ENCODE assay signal across 12 mouse cellular contexts in the genomic region with DNA sequence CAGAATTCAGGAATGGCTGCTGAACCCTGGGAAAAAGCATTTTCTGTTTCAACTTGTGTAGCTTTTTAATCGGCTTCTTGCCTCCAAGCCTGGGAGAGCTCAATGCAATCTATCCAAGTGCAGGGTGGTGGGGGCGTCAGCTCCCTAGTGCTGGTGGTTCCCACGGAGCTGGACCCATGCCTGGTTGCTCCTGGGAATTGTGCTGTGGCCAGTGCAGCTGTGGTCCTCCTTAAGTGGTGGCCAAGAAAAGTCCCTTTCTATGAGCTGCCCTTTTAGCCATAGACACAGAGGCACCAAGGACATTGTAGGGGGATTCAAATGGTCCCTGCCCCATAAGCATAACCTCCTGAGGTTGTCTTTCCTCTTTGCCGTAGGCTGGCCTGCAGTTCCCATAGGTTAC. TPM values are rescaled to one million over a fixed set of nuclear protein-coding genes. Genes with fewer than 3 reads are reported as not detected.
DNase-seq lines count a peak whose midpoint lies in the region; ATAC-seq lines count a peak whose summit lies in the region.
"Had no signal": no experiment of that assay in that cellular context is flagged by ENCODE, and none has a peak within 500 bp of the region (broad histone marks: within the 10 kb centered on the region; RNA-seq: fewer than 3 reads in every experiment).

No protein-coding gene starts in this region.

- peak overlapping the region; percentile 49 for H3K27ac ChIP-seq in hindbrain, embryonic 16.5 days (ENCODE audit: low read depth, low read length)
- no peak overlapping the region for H3K27ac ChIP-seq in hindbrain, embryonic 12.5 days
- 0 out of 2 replicates have a peak overlapping the region, but pooled peaks have one; percentile 9 for H3K27ac ChIP-seq in neural tube, embryonic 13.5 days (replicated peaks)
- H3K27ac ChIP-seq: embryonic facial prominence, embryonic 10.5 days; liver, embryonic 15.5 days; midbrain, embryonic 12.5 days had no signal

- H3K4me3 ChIP-seq in hindbrain, embryonic 16.5 days (ENCODE audit: low read length) = no peak overlapping the region
- H3K4me3 ChIP-seq in hindbrain, embryonic 12.5 days = no peak overlapping the region
- H3K4me3 ChIP-seq in neural tube, embryonic 13.5 days = no peak overlapping the region
- H3K4me3 ChIP-seq: embryonic facial prominence, embryonic 10.5 days; liver, embryonic 15.5 days; midbrain, embryonic 12.5 days had no signal

- H3K9ac ChIP-seq in hindbrain, embryonic 16.5 days (ENCODE audit: low read depth, low read length) = no peak overlapping the region
- H3K9ac ChIP-seq in hindbrain, embryonic 12.5 days = no peak overlapping the region
- no peak overlapping the region for H3K9ac ChIP-seq in neural tube, embryonic 13.5 days
- H3K9ac ChIP-seq: liver, embryonic 15.5 days; midbrain, embryonic 12.5 days had no signal

- peak; percentile 89 for ATAC-seq in hindbrain, embryonic 16.5 days
- no peak for ATAC-seq in hindbrain, embryonic 12.5 days (ENCODE audit: low FRiP score)
- no peak for ATAC-seq in neural tube, embryonic 13.5 days (ENCODE audit: low read depth)
- ATAC-seq: forebrain, embryonic 14.5 days had no signal

- H3K4me1 ChIP-seq in hindbrain, embryonic 16.5 days (ENCODE audit: control insufficient read depth, insufficient read depth, low read depth, low read length) = peaks cover 7% of the 10 kb centered on the region
- H3K4me1 ChIP-seq in hindbrain, embryonic 12.5 days = peaks cover 9% of the 10 kb centered on the region; the same call in 1 of the 2 replicates
- peaks cover 30% of the 10 kb centered on the region for H3K4me1 ChIP-seq in neural tube, embryonic 13.5 days (replicated peaks)
- H3K4me1 ChIP-seq: liver, embryonic 15.5 days had no signal

- H3K27me3 ChIP-seq in hindbrain, embryonic 16.5 days (replicated peaks; ENCODE audit: control insufficient read depth, insufficient read depth, low read length) = no peaks in the 10 kb centered on the region
- no peaks in the 10 kb centered on the region for H3K27me3 ChIP-seq in hindbrain, embryonic 12.5 days
- no peaks in the 10 kb centered on the region for H3K27me3 ChIP-seq in neural tube, embryonic 13.5 days
- H3K27me3 ChIP-seq: liver, embryonic 15.5 days; midbrain, embryonic 12.5 days had no signal

- no peak for DNase-seq in neural tube, embryonic 10.5 days (ENCODE audit: extremely low spot score, low spot score)
- peak; percentile 62 to 67 for DNase-seq in gastrocnemius, postnatal 4 days (ENCODE audit: low spot score in 2 of 2)
- peak; percentile 72 for DNase-seq in testis, postnatal 10 days (ENCODE audit: low spot score)
- DNase-seq in yolk sac, embryonic 10.5 days (ENCODE audit: low spot score) = no peak
- DNase-seq: retina, postnatal 1 day had no signal

- no peaks in the 10 kb centered on the region for H3K36me3 ChIP-seq in hindbrain, embryonic 16.5 days (ENCODE audit: control insufficient read depth, insufficient read depth, low read length)
- H3K36me3 ChIP-seq in hindbrain, embryonic 12.5 days = no peaks in the 10 kb centered on the region
- H3K36me3 ChIP-seq in neural tube, embryonic 13.5 days = no peaks in the 10 kb centered on the region
- H3K36me3 ChIP-seq: embryonic facial prominence, embryonic 10.5 days; liver, embryonic 15.5 days; midbrain, embryonic 12.5 days had no signal

- H3K4me2 ChIP-seq in hindbrain, embryonic 16.5 days (ENCODE audit: low read length) = no peak overlapping the region
- no peak overlapping the region for H3K4me2 ChIP-seq in hindbrain, embryonic 12.5 days (replicated peaks)
- H3K4me2 ChIP-seq in neural tube, embryonic 13.5 days = no peak overlapping the region
- H3K4me2 ChIP-seq: liver, embryonic 15.5 days; midbrain, embryonic 12.5 days had no signal

- no peaks in the 10 kb centered on the region; the same call in 1 of the 2 replicates for H3K9me3 ChIP-seq in hindbrain, embryonic 16.5 days (ENCODE audit: control insufficient read depth, low read length)
- H3K9me3 ChIP-seq in hindbrain, embryonic 12.5 days (replicated peaks) = no peaks in the 10 kb centered on the region
- no peaks in the 10 kb centered on the region for H3K9me3 ChIP-seq in neural tube, embryonic 13.5 days
- H3K9me3 ChIP-seq: embryonic facial prominence, embryonic 10.5 days; liver, embryonic 15.5 days; midbrain, embryonic 12.5 days had no signal

- 69% methylated on average over 4 of the region's 4 CpGs for WGBS in hindbrain, embryonic 16.5 days
- WGBS in hindbrain, embryonic 12.5 days = 73% methylated on average over 4 of the region's 4 CpGs
- 73% methylated on average over 4 of the region's 4 CpGs for WGBS in neural tube, embryonic 13.5 days

RNA-seq across cellular contexts. Expression of a gene that starts 31.7 kb away (rescaled TPM):
- polyA plus RNA-seq in hindbrain, embryonic 16.5 days (2015; fragmentation: Nextera tagmentation; extraction: Ambion mirVana) = 140 and 154 TPM in 2 replicates
- 338 and 368 TPM in 2 replicates for polyA plus RNA-seq in hindbrain, embryonic 12.5 days (2016; fragmentation: Nextera tagmentation; extraction: Ambion mirVana)
- polyA plus RNA-seq in neural tube, embryonic 13.5 days (2015; fragmentation: Nextera tagmentation; extraction: Ambion mirVana) = 212 TPM in 2 replicates
- total RNA-seq in gastrocnemius, postnatal 4 days (2021) = 100 to 1,000 TPM; 274 to 289 TPM

Comparison
In these comparisons a context has a peak if more than half of its experiments do, and no peak if none do; other contexts are left out.
1. DNase-seq: peak in gastrocnemius, postnatal 4 days (2 of 2) and testis, postnatal 10 days (single experiment); none in neural tube, embryonic 10.5 days (single experiment) and yolk sac, embryonic 10.5 days (single experiment).